Mouse (Mus musculus) heart, postnatal 10 days (tissue): ENCODE data around the gene Cgrrf1. TPM values are rescaled to one million over a fixed set of nuclear protein-coding genes. Genes with fewer than 3 reads are reported as not detected.
A peak's percentile ranks its signal among the peaks of the same experiment; 100 is the strongest.

Source experiments
- DNase-seq, 2 experiments: peaks; one replicate each; pipeline ENCODE4 v3.0.0; 2021
- intact Hi-C: fragments of 180-260 bp; cut with DNase I; formaldehyde crosslinking; loops from one replicate; pipeline ENCODE4 v1.15.1; 2025
- total RNA-seq, 2 experiments: library from RNA; stranded (reverse); gene quantifications; 2 replicates each; pipeline ENCODE4 v1.2.3; 2021

The Cgrrf1 gene
- total RNA-seq, 2 experiments from 2014 or later, result 34.4 to 38.4 TPM

- intact Hi-C loops, result loop anchor here (2.0 to 5.0 kb wide), 4 partner anchors 53 to 367 kb away; partner anchors contain the start of genes Cgrrf1 and Gch1
- peak; percentile 72 to 74 for DNase-seq
Observed at GRCm38 (mm10) chr14:46884701-46885428, 52.9 kb downstream of the Cgrrf1 start.

DNA sequence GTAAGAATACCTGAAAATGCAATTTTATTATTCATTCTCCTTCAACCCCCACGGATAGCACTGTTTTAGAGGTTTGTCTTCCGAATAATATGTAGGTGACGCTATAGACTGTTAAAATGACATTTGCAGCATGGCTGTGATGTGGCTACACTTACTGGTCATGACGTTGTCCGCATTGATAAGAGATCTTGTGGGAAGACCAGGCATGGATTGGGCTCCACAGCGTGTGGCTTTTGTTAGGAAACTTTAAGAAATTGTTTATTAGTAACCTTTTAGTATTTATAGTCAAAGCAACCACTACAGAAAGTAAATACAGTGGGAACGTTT, 53.5 kb downstream of the Cgrrf1 start:
- peak; percentile 43 to 45 for DNase-seq
- intact Hi-C loops, result loop anchor here (2.0 kb wide), 1 partner anchor 113 kb away; no protein-coding TSS in a partner anchor

DNA sequence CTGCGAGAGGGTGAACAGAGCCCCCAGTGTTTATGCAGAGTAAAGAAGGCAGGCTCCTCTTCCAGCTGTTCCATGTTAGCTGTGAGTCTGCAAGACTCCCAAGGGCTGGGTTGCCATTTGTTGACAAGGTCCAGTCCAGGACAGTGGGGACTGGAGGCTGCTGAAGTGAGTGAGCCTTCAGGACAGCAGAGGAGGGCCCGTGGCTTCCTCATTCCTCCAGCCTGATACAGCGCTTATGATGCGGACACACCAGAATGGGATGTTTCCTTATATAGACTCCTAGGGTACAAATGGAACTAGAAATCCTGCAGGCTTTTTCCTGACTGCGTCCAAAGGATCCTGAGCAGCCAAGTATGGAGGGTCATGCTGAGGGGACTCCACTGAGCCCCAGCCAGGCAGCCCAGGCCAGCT, 54.0 kb downstream of the Cgrrf1 start:
- peak; percentile 78 to 82 for DNase-seq
- intact Hi-C loops, result loop anchor here (2.0 kb wide), 2 partner anchors 21 to 113 kb away; no protein-coding TSS in a partner anchor

DNA sequence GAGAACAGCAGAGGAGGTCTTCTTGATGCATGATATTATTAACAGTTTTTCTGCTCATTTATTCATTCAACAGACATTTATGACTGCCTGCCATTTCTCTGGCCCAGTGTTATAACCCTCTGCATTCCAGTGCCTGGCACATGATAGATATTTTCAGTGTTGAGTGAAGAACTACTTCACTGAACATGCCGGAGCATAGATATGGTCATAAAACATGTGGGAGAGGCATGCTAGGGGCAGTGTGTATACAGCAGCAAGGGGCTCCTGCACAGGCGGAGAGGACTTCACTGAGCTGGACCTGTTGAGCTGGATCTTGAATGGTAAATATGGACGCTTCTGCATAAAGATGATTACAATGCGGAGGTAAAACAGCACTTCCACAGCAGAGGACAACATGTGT, 57.2 kb downstream of the Cgrrf1 start:
- intact Hi-C loops, result no loop called here
- peak; percentile 38 to 48 for DNase-seq

GRCm38 (mm10) chr14:46893961-46894360, 62.0 kb downstream of the Cgrrf1 start:
- intact Hi-C loops, result no loop called here
- DNase-seq, result no peak

- intact Hi-C loops, result no loop called here
- DNase-seq, result no peak
Observed at GRCm38 (mm10) chr14:46897953-46898352, 66.0 kb downstream of the Cgrrf1 start.

- DNase-seq, result no peak
- intact Hi-C loops, result no loop called here
Observed at GRCm38 (mm10) chr14:46898626-46899025, 66.7 kb downstream of the Cgrrf1 start.

- intact Hi-C loops, result no loop called here
- DNase-seq, result peak; percentile 50 to 57
Observed at GRCm38 (mm10) chr14:46902498-46903087, 70.7 kb downstream of the Cgrrf1 start.

Other genes with a start within 250 kb of the Cgrrf1 start
- gene Cdkn3, start 71.6 kb upstream of the Cgrrf1 start, total RNA-seq, result 1 to 10 TPM; 7.2 to 9.5 TPM
- 10 to 100 TPM; 54.5 to 62.6 TPM for gene Cnih1, start 43.7 kb upstream of the Cgrrf1 start, total RNA-seq
- gene Gmfb, start 9.9 kb upstream of the Cgrrf1 start, total RNA-seq, result 10 to 100 TPM; 45.0 to 45.8 TPM
- gene Samd4, start 50.7 kb downstream of the Cgrrf1 start, total RNA-seq, result 10 to 100 TPM; 64.3 to 67.9 TPM